Mouse (Mus musculus): ENCODE measurements around the gene Psap. TPM values are rescaled to one million over a fixed set of nuclear protein-coding genes. Genes with fewer than 3 reads are reported as not detected.

Psap gene
- polyA plus RNA-seq, 1 experiment from 2014 or later = 16,354 TPM

DNA sequence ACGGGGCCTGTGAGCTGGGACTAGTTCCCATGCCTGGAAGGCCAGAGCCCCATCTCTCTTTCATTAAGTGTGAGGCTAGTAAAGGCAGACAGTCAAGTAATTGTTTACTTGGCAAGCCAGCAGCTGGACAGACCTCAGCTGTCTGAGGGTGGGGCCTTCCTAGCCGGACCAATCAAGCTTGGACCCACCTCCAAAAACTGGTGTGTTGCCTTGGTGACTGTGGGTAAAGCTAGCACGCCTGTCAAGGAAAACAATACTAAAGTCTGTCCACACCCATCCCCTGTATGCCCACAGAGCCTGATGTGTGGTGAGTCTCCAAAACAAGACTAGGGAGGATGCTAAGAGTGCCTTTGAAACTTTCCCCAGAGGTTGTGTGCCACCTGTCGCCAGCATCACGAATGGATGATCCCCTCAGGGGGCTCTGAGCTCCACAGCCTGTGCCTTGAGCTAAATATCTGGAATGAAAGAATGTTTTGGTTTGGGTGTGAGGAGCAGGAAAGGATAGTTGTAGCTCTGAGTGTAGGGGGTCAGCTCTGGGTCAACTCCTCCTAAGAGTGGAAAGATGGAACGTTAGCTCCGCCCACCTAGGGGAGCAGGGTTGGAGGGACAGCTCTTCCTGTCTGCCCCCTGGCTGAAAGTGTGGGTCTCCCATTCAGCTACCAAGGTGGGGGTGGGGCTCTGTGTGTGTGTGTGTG lies 74.5 kb downstream of the Psap start:
- H3K27ac ChIP-seq = no peak overlapping the region
- H3K79me2 ChIP-seq (ENCODE audit: inconsistent target) = peaks cover 100% of the 10 kb centered on the region
- WGBS (ENCODE audit: missing documents) = 58% methylated on average over 7 of the region's 7 CpGs
- peaks cover 47% of the 10 kb centered on the region for H3K36me3 ChIP-seq (ENCODE audit: inconsistent target)
- no peak overlapping the region for H3K4me3 ChIP-seq (ENCODE audit: inconsistent target)

Other genes starting within 250 kb of the Psap start
- not detected in 3 replicates for gene Spock2, start 171.4 kb upstream of the Psap start, polyA plus RNA-seq (2018)
- 0.07 to 1.2 TPM (median 0.34 TPM) in 3 replicates for gene Chst3, start 58.4 kb upstream of the Psap start, polyA plus RNA-seq (2018)
- 165 to 459 TPM (median 279 TPM) in 3 replicates for gene Vsir, start 69.2 kb downstream of the Psap start, polyA plus RNA-seq (2018)
- not detected in 3 replicates for gene Gm17455, start 122.1 kb downstream of the Psap start, polyA plus RNA-seq (2018)

Data from macrophage (primary cell).